ENCODE assay signal across 22 mouse cellular contexts in genomic region chr16:18241581-18241980, GRCm38 (mm10). TPM values are rescaled to one million over a fixed set of nuclear protein-coding genes. Genes with fewer than 3 reads are reported as not detected.
"Had no signal": no experiment of that assay in that cellular context is flagged by ENCODE, and none has a peak within 500 bp of the region (broad histone marks: within the 10 kb centered on the region; RNA-seq: fewer than 3 reads in every experiment).

No protein-coding gene starts in this region.

- H3K4me2 ChIP-seq: neural tube, embryonic 15.5 days; stomach, embryonic 15.5 days had no signal

- H3K27me3 ChIP-seq: neural tube, embryonic 15.5 days; stomach, embryonic 15.5 days had no signal

- H3K9me3 ChIP-seq: neural tube, embryonic 15.5 days; stomach, embryonic 15.5 days had no signal

- H3K4me3 ChIP-seq: neural tube, embryonic 15.5 days; stomach, embryonic 15.5 days had no signal

- H3K9ac ChIP-seq: neural tube, embryonic 15.5 days; stomach, embryonic 15.5 days had no signal

- H3K27ac ChIP-seq: neural tube, embryonic 15.5 days; stomach, embryonic 15.5 days; stomach, postnatal 0 days had no signal

- DNase-seq: retina, postnatal 1 day; right cerebral cortex, adult 18-20 months; right cerebral cortex, postnatal 14 days; right cerebral cortex, postnatal 25 days; right cerebral cortex, postnatal 4 days; spleen, adult 18-20 months; thymus, adult 18-20 months; thymus, adult 2 months; thymus, postnatal 14 days; thymus, postnatal 25 days; thymus, postnatal 36 days; thymus, postnatal 4 days had no signal

RNA-seq across cellular contexts. Expression of gene Gm49776, which starts 16.5 kb away (rescaled TPM):
- total RNA-seq: neutrophil, adult 5-6 weeks had no signal
- polyA plus RNA-seq: neural tube, embryonic 14.5 days; small intestine, adult 2 months; spleen, adult 2 months; stomach, embryonic 14.5 days; stomach, embryonic 16.5 days; thymus, adult 2 months; urinary bladder, adult 2 months had no signal

RNA-seq across cellular contexts. Expression of gene Ccdc188, which starts 23.9 kb away (rescaled TPM):
- total RNA-seq: neutrophil, adult 5-6 weeks had no signal
- polyA plus RNA-seq: neural tube, embryonic 14.5 days; neural tube, embryonic 15.5 days; small intestine, adult 2 months; spleen, adult 2 months; stomach, embryonic 14.5 days; stomach, embryonic 15.5 days; stomach, embryonic 16.5 days; stomach, postnatal 0 days; urinary bladder, adult 2 months had no signal
